Mouse (Mus musculus) ES-E14 (cell line): Measurements from ENCODE around the gene Hist1h2aa.

Experiments used
- MAFK ChIP-seq: IDR thresholded peaks from 2 replicates; pipeline ENCODE4 v1.6.1; 2014; ENCODE audit warnings: mild to moderate bottlenecking, low read depth, low read length, inconsistent platforms; ENCODE audit not compliant: insufficient read depth
- ZC3H11A ChIP-seq: IDR thresholded peaks from 2 replicates; pipeline ENCODE4 v1.6.1; 2012; ENCODE audit warnings: low read depth, mild to moderate bottlenecking, inconsistent platforms, low read length, borderline replicate concordance

GRCm38 (mm10) chr13:23959776-23960175 is 25.5 kb downstream of the Hist1h2aa start:
- no peak for TF ChIP-seq MAFK
- no peak for TF ChIP-seq ZC3H11A
